Mouse (Mus musculus) hindbrain, embryonic 11.5 days (tissue): ENCODE data around the gene Spata31d1d. TPM values are rescaled to one million over a fixed set of nuclear protein-coding genes. Genes with fewer than 3 reads are reported as not detected.
"Not testable (repeated sequence)": the region's sequence is repeated elsewhere in the genome, so short reads cannot be mapped to it uniquely, and the experiment has no call there.

ENCODE experiments used
- ATAC-seq: fragments of 200-750 bp; cut with Nextera tagmentation; 2 replicates; pipeline ENCODE4 v1.8.0; 2017; ENCODE audit warnings: mild to moderate bottlenecking, moderate TSS enrichment, moderate library complexity; ENCODE audit not compliant: low FRiP score
- DNase-seq: peaks from one replicate; pipeline ENCODE4 v3.0.0-alpha.2; 2015; ENCODE audit warnings: low spot score
- H3K27ac ChIP-seq: fragments of 300-500 bp; sonication (generic); 2 replicates; pipeline ENCODE4 v1.5.1; 2014; ENCODE audit warnings: mild to moderate bottlenecking, low read depth, low read length
- H3K27me3 ChIP-seq: fragments of 300-500 bp; sonication (generic); 2 replicates; pipeline ENCODE4 v1.6.1; 2014; ENCODE audit warnings: mild to moderate bottlenecking, low read length, moderate library complexity, mixed read lengths; ENCODE audit not compliant: control insufficient read depth, insufficient read depth
- H3K36me3 ChIP-seq: fragments of 300-500 bp; sonication (generic); 2 replicates; pipeline ENCODE4 v1.6.1; 2014; ENCODE audit warnings: mild to moderate bottlenecking, low read length, moderate library complexity, mixed read lengths; ENCODE audit not compliant: control insufficient read depth, insufficient read depth
- H3K4me1 ChIP-seq: fragments of 300-500 bp; sonication (generic); replicated peaks from 2 replicates; pipeline ENCODE4 v1.6.1; 2014; ENCODE audit warnings: low read length, mixed read lengths; ENCODE audit not compliant: control insufficient read depth, insufficient read depth
- H3K4me2 ChIP-seq: fragments of 300-500 bp; sonication (generic); replicated peaks from 2 replicates; pipeline ENCODE4 v1.6.1; 2014; ENCODE audit warnings: mild to moderate bottlenecking, low read depth, low read length
- H3K4me3 ChIP-seq: fragments of 300-500 bp; sonication (generic); 2 replicates; pipeline ENCODE4 v1.5.1; 2014; ENCODE audit warnings: low read depth, low read length
- H3K9ac ChIP-seq: fragments of 300-500 bp; sonication (generic); 2 replicates; pipeline ENCODE4 v1.6.1; 2014; ENCODE audit warnings: low read depth, low read length
- H3K9me3 ChIP-seq: fragments of 300-500 bp; sonication (generic); 2 replicates; pipeline ENCODE4 v1.6.1; 2016; ENCODE audit warnings: low read length; ENCODE audit not compliant: control insufficient read depth
- WGBS: fragments of 180-500 bp; shearing (Covaris S2); extraction: QIAGEN DNeasy Blood & Tissue Kit; methylation state at CpG from one replicate; pipeline ENCODE4 v1.1.7; 2014; 5-methylcytosine and 5-hydroxymethylcytosine counted together
- polyA plus RNA-seq: library from polyadenylated mRNA; unstranded; fragments of >200 nt; fragmentation: Nextera tagmentation; extraction: Ambion mirVana; gene quantifications from 2 replicates; pipeline ENCODE4 v1.2.1, GENCODE M21; 2014

Spata31d1d gene
- not detected in 2 replicates for polyA plus RNA-seq

DNA sequence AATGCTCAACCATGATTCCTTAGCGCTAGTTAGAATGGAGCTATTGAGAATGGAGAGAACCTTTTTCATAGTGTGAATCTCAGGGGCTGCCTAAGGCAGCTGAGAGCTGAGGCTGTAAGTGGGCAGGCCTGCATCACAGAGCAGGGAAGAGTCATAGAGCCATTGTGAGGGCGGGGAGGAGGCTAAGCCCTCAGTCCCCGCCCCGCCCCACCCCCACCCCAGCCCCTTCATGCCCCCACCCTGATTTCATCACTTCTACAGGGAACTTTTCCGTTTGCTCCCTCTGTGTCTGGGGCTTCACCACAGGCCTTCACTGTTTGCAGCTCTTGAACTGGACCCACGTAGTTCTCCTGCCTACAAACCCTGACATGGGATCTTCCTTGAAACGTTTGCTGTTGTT lies at the start of gene Spata31d1d:
Gene Spata31d1d, minus strand, starts transcription at position 101 of the 400 bp plus-strand sequence.
- no peaks in the 10 kb centered on the region for H3K4me1 ChIP-seq
- no peaks in the 10 kb centered on the region for H3K9me3 ChIP-seq
- ATAC-seq (no peak), DNase-seq (no peak)
- H3K9ac ChIP-seq, result no peak within 1 kb of the TSS
- H3K27me3 ChIP-seq, result no peaks in the 10 kb centered on the region
- WGBS, result 45% methylated on average over 6 of the region's 7 CpGs
- H3K4me3 ChIP-seq, result no peak within 1 kb of the TSS
- H3K27ac ChIP-seq, result no peak within 1 kb of the TSS
- H3K4me2 ChIP-seq, result no peak within 1 kb of the TSS
- no peaks in the 10 kb centered on the region for H3K36me3 ChIP-seq

DNA sequence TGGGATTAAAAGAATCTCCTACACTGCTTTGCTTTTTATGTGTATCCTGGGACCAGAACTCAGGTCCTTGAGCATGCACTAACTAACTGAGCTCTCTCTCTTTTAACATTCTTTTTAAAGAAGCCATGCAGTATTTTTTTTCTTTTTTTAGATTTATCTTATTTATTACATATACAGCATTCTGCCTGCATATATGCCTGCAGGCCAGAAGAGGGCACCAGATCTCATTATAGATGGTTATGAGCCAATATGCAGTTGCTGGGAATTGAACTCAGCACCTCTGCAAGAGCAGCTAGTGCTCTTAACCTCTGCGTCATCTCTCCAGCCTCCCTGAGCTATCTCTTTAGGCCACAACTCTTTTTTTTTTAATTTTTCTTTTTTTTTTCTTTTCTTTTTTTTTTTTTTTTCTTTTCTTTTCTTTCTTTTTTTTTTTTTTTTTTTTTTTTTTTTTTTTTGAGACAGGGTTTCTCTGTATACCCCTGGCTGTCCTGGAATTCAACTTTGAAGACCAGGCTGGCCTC lies 48.3 kb upstream of the Spata31d1d start:
- H3K4me2 ChIP-seq, ATAC-seq, H3K9me3 ChIP-seq, H3K4me1 ChIP-seq, H3K4me3 ChIP-seq, H3K27ac ChIP-seq, DNase-seq, H3K27me3 ChIP-seq, H3K9ac ChIP-seq: not testable (repeated sequence)
- peaks cover 11% of the 10 kb centered on the region for H3K36me3 ChIP-seq
- WGBS, result 96% methylated on average over 1 of the region's 1 CpGs

- H3K9ac ChIP-seq, result no peak overlapping the region
- H3K4me3 ChIP-seq, result no peak overlapping the region
- H3K9me3 ChIP-seq, result no peaks in the 10 kb centered on the region
- no peaks in the 10 kb centered on the region for H3K27me3 ChIP-seq
- H3K36me3 ChIP-seq, result peaks cover 9% of the 10 kb centered on the region
- WGBS, result 87% methylated on average over 4 of the region's 4 CpGs
- ATAC-seq, result no peak
- H3K4me1 ChIP-seq, result no peaks in the 10 kb centered on the region
- no peak overlapping the region for H3K27ac ChIP-seq
- DNase-seq, result peak; percentile 9
- H3K4me2 ChIP-seq, result no peak overlapping the region
Measured at GRCm38 (mm10) chr13:59779213-59779612, 47.7 kb upstream of the Spata31d1d start.

- no peak overlapping the region for H3K4me3 ChIP-seq
- no peaks in the 10 kb centered on the region for H3K27me3 ChIP-seq
- DNase-seq (no peak), ATAC-seq (no peak)
- 94% methylated on average over 3 of the region's 3 CpGs for WGBS
- no peak overlapping the region for H3K9ac ChIP-seq
- H3K9me3 ChIP-seq, result no peaks in the 10 kb centered on the region
- H3K27ac ChIP-seq, result no peak overlapping the region
- no peak overlapping the region for H3K4me2 ChIP-seq
- H3K36me3 ChIP-seq, result no peaks in the 10 kb centered on the region
- peaks cover 3% of the 10 kb centered on the region; the same call in 1 of the 2 replicates for H3K4me1 ChIP-seq
Measured at GRCm38 (mm10) chr13:59775168-59775567, 43.6 kb upstream of the Spata31d1d start.

DNA sequence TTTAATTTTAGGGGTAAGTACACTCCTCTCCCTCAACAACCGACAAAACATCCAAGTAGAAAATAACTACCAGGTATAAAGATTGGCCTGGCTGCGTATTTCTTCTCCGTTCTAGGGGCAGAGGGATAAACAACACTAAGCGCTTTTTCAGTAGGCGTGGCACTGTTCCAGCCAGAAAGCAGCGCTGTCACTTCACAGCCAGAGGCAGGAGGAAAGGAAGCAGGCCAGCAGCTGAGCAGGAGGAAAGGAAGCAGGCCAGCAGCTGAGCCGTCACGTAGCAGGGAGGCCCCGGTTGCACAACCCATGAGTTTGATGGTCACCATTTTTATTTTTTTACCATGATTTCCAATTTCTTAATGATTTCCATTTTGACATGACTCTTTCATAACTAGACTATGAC lies 39.7 kb upstream of the Spata31d1d start:
- 76% methylated on average over 9 of the region's 9 CpGs for whole genome bisulfite sequencing
- Histone ChIP-seq H3K27ac (peak overlapping the region; percentile 97; the same call in 1 of the 2 replicates), H3K4me3 (no peak overlapping the region), H3K4me1 (peaks cover 9% of the 10 kb centered on the region), H3K9ac (no peak overlapping the region; the same call in 1 of the 2 replicates), H3K4me2 (no peak overlapping the region), H3K36me3 (no peaks in the 10 kb centered on the region), H3K9me3 (no peaks in the 10 kb centered on the region), H3K27me3 (no peaks in the 10 kb centered on the region)
- DNase-seq (peak; percentile 14), ATAC-seq (no peak)

DNA sequence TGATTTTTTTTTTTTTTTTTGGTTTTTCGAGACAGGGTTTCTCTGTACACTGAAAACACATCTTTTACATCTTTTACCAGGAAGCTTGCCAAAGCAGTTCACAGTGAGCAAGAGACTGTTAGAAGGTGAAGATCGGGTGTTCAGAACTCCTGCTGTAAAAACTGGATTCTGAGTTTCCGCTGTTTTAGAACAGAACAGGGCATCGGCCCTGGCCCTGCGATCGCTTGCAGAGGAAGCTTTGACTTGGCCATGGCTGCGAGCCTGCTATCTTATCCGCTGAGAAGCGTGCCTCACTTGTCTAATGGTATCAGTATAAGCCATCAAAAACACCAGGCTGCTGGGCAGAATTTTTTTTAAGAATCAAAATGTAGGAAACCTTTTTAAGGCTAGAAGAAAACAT lies 39.3 kb upstream of the Spata31d1d start:
- H3K4me2 ChIP-seq, result peak overlapping the region; percentile 62
- ATAC-seq (no peak), DNase-seq (no peak)
- no peaks in the 10 kb centered on the region for H3K36me3 ChIP-seq
- H3K9ac ChIP-seq, result peak overlapping the region; percentile 69; the same call in 1 of the 2 replicates
- H3K27ac ChIP-seq, result peak overlapping the region; percentile 97
- no peaks in the 10 kb centered on the region for H3K27me3 ChIP-seq
- WGBS, result 75% methylated on average over 9 of the region's 9 CpGs
- peaks cover 9% of the 10 kb centered on the region for H3K4me1 ChIP-seq
- no peaks in the 10 kb centered on the region for H3K9me3 ChIP-seq
- H3K4me3 ChIP-seq, result peak overlapping the region; percentile 85

GRCm38 (mm10) chr13:59770164-59770562 lies 38.6 kb upstream of the Spata31d1d start:
- H3K27ac ChIP-seq, result peak overlapping the region; percentile 97

DNA sequence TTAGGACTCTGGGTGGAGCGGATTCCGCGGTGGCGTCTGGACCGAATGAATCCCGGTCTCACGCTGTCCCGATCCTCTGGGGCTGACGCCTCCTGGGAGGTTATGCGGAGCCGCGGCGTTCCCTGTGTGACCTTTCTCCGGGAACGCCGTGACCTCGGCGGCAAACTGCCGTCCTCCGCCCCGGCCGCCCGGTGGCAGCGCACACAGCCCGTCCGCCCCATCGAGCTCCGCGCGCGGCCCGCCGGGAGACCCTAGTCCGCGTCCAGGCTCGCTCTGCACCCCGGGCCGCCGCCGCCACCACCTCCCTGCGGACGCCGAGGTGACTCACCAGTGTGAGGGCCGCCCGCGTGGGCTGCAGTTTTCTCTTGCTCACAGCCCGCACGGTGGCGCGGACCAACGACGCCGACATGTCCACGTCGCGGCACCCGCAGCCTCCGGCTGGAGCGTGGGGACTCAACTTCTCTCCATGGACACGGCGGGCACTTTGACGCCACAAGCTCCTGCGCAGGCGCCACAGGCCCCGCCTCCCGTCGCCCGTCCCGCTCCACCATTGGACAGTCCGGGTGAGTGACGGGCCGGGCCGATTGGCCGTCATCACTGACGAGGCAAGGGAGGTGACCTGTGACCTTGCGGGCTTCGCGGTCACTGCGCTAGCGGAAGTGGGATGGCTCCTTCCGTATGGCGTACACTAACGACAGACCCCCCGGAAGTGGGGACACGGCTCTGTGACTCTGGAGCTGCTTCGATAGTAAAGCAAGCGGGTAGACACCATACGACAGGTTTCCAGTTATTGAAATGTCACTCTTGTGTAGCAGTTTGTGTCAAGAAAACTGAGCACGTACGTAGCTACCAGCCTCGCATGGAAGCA lies 38.0 kb upstream of the Spata31d1d start, which contains the start of gene Isca1:
Gene Isca1, minus strand, starts transcription at position 515 of the 868 bp plus-strand sequence.
- Histone ChIP-seq H3K4me2 (peak within 1 kb of the TSS; percentile 74), H3K9me3 (no peaks in the 10 kb centered on the region), H3K36me3 (no peaks in the 10 kb centered on the region), H3K27ac (peak within 1 kb of the TSS; percentile 97), H3K4me1 (peaks cover 9% of the 10 kb centered on the region), H3K9ac (peak within 1 kb of the TSS; percentile 77), H3K27me3 (no peaks in the 10 kb centered on the region), H3K4me3 (peak within 1 kb of the TSS; percentile 85)
- under 1% methylated on average over 86 of the region's 91 CpGs for WGBS
- ATAC-seq (peak; percentile 99), DNase-seq (peak; percentile 99)

More at GRCm38 (mm10) chr13:59770164-59770562, 38.6 kb upstream of the Spata31d1d start:
- Histone ChIP-seq H3K36me3 (no peaks in the 10 kb centered on the region), H3K27me3 (no peaks in the 10 kb centered on the region), H3K9me3 (no peaks in the 10 kb centered on the region), H3K4me2 (peak overlapping the region; percentile 62), H3K9ac (peak overlapping the region; percentile 69), H3K4me1 (peaks cover 9% of the 10 kb centered on the region), H3K4me3 (peak overlapping the region; percentile 85)
- 0% methylated on average over 28 of the region's 28 CpGs for WGBS
- DNase-seq, result peak; percentile 91
- ATAC-seq, result peak; percentile 93
